Mouse (Mus musculus): Measurements from ENCODE around the gene Myl3.

Myl3 gene

DNA sequence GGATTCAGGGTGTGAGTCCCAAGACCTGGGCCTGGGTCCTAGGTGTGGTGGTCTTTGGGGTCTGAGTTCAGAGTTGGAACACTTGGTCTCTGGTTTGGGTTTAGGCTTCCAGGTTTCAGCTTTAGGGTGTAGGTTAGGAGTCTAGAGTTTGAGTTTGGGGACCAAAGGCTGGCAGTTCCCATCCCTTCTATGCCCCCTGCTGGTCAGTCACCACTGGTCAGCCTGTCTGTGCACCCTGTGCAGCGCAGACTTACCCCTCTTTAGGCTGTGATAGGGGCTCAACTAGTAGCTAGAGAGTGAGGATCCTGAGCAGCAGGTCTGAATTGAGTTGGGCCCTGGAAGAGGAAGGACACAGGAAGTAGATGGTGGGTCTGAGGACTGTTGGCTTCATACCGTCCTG is 17.6 kb downstream of the Myl3 start:
- CTCF ChIA-PET = interaction anchor here (0.7 kb wide), 1 partner anchor 42 kb away, joined by 7 read pairs; no protein-coding TSS in a partner anchor

DNA sequence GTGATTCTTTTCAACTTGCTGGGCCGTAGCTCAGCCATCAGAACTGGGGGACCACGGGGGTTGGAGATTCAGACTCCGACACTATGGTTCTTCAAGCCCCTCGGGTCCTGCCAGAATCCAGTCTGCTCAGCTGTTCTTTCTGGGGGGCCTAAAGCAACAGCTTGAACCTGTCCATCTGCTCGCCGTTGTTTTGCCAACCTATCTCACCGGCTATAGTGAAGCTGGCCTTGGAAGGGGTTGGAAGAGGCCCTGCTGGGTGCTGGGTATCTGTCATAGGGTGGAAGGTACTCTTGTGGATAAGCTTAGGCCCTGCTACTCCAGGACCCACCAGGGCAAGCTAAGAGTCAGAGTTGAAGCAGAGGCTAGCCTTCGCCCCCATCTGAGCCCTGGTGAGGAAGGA is 19.2 kb downstream of the Myl3 start:
- CTCF ChIA-PET = no interaction called here

DNA sequence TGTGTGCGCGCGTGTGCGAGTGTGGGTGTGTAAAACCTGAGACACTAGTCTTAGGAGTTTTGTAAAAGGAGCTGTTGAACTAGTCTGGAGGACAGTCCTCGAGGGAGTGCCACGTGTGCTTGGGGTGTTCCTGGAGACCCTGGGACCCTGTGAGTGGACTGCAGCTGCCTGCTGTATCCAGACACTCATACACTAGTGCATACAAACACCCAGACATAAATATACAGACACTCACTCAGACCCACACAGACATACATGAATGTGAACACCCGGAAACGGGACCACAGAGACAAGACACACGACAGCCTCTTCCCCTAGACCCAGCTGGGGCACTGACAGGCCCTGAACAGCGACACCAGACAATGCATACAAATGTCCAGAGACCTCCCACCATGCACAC is 21.1 kb downstream of the Myl3 start:
- CTCF ChIA-PET = no interaction called here

DNA sequence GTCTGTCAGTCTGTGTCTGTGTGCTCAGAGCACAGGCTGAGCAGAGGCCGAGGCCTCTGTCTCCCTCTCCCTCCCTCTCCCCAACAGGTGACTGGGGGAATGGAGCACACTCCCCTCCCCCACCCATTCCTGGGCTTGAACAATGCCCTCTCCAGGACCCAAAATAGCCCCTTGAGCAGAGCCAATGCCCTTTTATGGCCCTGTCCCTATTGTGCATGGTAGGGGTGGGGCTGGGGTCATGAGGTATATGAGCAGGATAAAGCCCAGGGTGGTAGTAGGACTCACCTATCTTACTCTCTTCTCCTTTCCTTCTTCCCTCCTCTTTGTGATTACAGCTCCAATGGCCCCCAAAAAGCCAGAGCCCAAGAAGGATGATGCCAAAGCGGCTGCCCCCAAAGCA is 21.7 kb downstream of the Myl3 start:
- CTCF ChIA-PET = no interaction called here

DNA sequence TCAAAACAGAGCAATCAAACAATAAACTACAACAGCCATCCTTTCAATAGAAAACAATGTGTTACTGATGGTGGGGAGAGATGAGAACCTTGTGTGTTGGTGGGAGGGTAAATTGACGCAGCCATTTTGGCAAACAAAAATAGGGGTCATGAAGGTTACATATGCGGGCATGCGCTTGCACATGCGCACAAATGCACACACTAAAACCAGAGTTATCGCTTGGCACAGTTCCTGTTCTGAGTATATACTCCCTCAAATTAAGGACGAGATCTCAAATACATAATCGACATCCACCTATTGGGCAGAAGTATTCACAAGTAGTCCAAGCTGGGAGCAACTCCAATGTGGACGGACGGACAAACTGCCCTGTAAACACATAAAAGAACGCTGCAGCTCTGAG is 30.7 kb downstream of the Myl3 start:
- CTCF ChIA-PET = no interaction called here

DNA sequence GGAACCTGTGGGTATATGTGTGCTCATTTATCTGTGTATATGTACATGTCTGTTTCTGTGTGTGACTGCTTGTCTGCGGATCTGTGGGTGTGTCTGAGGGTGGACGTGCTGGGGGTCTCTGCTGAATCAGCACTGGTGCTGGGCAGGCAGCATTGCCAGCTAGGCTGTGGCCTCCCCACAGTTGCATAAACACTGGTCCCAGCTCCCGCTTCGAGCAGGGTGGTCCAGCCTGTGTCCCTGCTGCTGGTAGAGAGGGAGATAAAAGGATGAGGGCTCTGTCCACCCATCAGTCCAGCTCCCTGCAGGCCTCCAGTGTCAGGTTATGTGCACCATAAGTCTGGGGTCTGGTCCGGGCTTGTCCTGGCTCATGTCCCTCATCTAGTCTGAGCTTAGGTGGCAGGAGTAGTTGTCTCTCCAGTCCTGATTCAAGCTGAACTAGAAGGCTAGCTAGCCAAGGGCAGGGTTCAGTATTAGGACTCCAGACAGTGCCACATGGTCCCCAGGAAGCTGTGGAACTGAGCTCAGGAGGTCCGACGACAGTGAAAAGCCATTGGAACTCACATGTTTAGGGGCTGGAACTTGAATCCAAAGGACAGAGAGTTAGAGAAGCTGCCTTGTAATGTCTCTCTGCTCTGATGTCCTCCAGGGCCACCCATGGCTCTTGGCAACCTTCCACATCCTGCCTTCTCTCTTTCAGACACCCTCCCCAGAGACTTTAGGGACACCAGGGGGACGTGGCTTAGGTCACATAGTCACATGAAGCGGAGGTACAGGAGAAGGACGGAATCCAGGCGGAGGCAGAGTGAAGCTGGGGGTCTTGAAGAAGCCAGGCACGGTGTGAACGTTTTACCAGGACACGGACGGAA is 33.0 kb downstream of the Myl3 start:
- CTCF ChIA-PET = no interaction called here

DNA sequence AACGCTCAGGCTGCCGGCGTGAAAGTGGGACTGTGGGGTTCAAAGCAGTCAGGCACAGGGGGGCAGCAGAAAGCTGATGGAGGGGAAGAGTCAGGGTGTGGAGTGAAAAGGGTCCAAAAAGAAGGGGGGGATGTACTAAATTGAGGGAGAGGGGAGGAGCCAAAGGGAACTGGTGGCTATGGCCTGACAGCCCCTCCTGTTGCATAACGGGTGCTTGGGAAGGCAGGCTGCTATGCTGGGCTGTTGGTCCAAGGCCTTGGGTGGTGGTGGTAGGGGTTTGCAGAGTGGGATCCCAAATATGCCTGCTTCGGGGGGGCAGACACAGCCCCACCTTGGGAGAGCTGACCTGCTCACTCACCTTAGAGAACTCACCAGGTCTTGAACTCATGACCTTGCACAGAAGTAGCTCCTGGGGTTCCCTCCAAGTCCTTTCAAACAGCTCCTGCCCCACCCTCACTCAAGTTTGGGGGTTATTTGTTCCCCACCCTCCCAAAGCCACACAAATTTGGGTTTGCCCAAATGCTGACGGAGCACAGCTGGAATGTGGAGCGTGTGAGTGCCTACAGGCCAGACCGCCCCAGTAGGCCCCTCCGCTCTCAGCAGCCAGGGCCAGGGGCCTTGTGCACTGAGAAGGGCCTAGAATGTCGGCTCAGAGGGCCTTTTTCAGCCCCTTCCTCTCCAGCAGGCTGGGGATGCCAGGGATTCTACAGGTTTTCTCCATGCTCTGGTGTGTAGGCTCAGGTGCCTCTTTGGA is 33.8 kb downstream of the Myl3 start:
- CTCF ChIA-PET = no interaction called here

DNA sequence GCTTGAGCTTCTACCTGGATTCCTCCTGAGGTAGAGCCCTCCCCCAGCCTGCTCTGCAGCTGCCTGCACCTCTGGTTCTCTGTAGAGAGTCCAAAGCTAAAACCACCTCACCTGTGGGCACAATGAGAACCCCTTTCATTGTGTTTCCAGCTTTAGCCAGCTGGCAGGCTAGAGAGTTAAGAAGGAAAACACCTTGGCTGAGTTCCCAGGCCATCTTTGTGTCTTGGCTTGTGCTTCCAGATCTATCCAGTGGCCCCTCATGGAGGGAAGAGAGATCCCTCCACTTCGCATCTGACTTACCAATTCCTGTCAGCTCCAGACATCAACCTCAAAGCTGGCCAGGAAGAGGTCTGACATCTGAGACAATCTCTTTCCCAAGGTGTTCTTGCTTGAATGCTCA is 36.4 kb downstream of the Myl3 start:
- CTCF ChIA-PET = interaction anchor here (0.6 kb wide), 1 partner anchor 35 kb away, joined by 9 read pairs; no protein-coding TSS in a partner anchor

DNA sequence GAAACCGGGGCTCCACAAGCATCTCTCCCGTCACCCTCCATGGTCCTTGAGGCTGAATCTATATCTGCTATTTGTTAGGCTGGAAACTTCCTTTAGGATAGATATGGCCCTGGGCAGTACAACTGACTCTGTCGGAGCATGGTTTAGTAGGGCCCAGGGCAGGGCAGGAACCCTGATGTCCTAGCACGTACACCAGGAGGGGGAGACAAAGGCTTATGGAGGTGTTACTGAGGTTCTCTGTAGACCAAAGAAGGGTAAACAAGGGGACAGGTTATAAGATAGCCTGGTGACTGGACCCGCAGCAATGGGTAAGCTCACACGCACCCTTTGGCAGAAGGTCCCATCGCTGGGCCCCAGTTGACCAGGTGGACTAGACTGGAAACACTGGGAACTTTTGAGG is 36.9 kb downstream of the Myl3 start:
- CTCF ChIA-PET = interaction anchor here (0.6 kb wide), 1 partner anchor 35 kb away, joined by 9 read pairs; no protein-coding TSS in a partner anchor

DNA sequence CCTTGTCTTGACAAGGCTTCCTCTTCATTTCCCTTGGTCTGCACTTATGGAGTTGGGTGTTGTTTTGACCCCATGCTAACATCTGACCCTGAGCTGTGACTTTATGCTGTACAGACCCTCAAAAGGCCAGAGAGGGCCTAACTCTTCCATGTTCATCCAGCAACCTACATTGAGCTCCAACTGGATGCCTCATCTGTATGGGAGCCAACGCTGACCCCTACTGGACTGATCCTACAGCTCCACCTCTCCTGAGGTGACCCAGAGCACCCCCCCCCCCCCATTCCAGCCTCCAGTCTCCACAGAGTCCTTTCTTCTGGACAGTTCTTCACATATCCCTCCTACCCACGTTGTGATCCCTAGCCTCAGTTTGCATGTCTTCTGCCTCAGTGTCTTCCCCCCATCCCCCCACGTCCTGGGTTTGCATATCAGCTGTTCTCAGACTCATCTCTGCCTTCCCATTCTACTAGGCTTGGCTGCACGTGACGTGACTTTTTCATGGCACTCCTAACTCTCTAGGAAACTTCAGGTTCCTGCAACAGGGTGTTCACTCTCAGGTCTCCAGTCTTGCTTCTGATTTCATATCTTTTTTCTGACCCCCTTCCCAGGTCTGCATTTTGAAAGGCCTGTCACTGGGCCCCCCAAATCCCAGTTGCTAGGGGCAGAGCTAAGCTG is 37.7 kb downstream of the Myl3 start:
- CTCF ChIA-PET = interaction anchor here (0.6 to 0.8 kb wide), 2 partner anchors 51 to 63 kb away, joined by 3 to 7 read pairs; no protein-coding TSS in a partner anchor

DNA sequence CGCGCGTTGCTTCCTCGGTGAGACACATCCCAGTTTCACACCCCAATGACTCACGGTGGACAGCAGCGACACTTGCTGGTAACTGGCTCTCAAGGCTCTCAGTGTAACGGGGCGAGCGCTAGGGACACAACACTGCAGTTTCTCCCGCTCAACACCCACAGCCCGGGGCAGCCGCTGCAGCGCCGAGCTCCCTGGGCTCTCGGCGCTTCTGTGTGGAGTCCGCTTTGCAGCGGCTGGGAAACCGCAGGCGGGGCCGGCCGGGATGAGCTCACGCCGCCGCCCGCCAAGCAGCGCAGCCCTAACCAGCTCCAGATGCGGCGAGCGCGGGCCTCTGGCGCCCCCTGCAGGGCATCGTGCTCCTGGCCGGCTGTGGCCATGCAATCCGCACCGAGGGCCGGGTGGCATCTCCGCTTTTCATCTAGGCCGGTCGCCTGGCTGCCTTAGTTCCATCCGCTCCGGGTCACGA is 39.6 kb downstream of the Myl3 start:
- CTCF ChIA-PET = interaction anchor here (0.7 to 1.0 kb wide), 2 partner anchors 17 to 225 kb away, joined by 3 to 4 read pairs; no protein-coding TSS in a partner anchor

DNA sequence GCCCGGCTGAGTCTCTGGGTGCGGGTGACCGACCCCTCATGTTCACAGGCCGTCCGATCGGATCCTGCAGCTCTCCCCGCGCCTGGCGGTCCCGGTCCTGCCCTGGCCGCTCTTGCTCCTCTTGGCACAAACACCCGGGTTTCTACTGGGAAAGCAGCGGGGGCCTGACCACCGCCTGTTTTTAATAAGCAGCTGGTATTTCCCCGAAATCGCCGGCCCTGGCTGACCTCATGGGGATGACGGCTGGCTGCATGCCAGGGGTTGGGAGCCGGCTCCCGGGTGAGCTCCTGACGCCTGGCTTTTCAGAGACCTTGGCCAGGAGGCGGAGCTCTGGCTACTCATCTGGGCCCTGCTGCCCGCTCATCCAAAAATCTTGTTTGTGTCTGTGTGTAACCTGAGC is 40.1 kb downstream of the Myl3 start:
- CTCF ChIA-PET = interaction anchor here (1.0 kb wide), 1 partner anchor 17 kb away, joined by 4 read pairs; no protein-coding TSS in a partner anchor

DNA sequence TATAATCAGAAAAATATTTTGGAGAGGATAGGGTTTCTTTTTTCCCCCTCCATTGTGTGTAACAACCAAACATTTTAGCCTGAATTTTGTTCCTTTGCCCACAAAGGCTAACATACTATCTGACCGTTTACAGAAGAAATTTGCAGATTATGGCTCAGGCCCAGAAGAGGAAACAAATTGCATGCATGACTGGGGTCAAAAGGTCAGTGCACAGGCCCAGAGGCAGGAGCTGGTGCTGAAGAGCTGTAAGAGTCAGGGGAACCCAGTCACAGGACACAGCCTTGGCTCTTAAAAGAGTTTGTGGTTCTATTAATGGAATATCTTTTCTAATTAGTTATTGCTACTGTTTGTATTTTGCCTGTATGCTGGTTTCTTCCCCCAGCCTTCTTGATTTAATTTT is 42.0 kb downstream of the Myl3 start:
- CTCF ChIA-PET = interaction anchor here (0.6 kb wide), 1 partner anchor 178 kb away, joined by 4 read pairs; no protein-coding TSS in a partner anchor

DNA sequence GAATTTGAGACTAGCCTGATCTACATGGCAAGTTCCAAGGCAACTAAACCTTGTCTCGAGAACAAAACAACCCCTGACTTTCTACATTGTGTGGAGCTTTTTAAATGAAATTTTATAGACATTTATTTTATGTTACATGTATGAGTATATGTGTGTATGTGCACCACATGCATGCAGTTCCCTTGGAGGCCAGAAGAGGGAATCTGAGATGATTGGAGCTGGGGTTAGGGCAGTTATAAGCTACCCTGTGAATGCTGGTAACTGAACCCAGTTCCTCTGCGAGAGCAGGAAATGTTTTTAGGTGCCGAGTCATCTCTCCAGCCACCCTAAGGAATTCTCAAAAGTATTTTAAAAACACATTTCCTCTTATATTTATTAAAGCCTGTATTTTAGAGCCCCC is 46.5 kb downstream of the Myl3 start:
- CTCF ChIA-PET = no interaction called here

DNA sequence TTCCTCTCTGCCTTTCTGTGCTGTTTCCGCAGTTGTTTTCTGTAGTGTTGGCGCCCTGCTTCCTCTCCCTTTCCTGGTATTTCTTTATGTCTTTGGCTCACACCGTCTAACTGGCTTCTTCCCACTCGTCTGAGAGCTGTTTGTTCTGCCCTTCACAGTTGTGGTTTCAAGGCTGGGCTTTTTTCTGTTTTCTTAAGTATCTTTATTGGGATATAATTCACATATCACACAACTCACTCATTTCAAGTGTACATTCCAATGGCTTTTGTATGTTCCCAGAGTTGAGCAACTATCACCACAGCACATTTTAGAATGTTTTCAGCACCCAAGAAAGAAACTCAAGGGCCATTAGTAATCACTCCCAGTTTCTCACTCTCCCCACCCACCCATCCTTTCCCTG is 48.8 kb downstream of the Myl3 start:
- CTCF ChIA-PET = interaction anchor here (0.6 kb wide), 1 partner anchor 159 kb away, joined by 3 read pairs; no protein-coding TSS in a partner anchor

DNA sequence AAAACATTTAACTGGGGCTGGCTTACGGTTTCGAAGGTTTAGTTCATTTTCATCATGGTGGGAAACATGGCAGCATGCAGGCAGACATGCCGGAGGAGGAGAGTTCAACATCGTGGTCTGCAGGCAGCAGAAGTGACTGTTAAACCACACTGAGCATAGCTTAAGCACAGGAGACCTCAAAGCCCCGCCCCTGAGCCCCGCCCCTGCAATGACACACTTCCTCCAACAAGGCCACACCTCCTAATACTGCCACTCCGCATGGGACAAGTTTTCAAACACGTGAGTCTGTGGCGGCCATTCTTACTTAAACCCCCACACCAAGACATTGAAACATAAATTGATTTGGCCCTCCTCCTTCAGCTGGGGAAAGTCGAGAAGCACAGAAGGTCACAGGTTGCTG is 55.4 kb downstream of the Myl3 start:
- CTCF ChIA-PET = no interaction called here

DNA sequence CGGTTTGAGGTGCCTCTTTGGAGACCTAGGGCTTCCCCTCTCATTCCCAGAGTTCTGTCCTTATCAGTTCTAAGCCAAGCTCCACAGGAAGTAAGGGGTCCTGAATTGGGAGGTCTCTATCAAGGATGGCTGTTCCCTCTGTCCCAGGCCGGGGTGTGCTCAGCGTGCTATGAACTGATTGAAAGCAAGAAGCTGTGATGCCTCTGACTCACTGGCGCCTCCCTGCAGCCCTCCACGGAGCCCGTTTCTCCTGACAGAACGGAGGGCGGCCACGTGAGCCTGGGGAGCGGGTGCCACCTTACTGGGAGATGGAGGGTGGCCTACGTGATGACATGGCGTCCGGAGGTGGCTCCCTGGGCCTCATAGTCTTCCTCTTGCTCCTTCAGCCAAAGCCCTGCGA is 56.2 kb downstream of the Myl3 start, which contains the start of gene Prss42:
TSS of gene Prss42 (plus strand) at position 301 of the 400 bp plus-strand sequence.
- CTCF ChIA-PET = no interaction called here

DNA sequence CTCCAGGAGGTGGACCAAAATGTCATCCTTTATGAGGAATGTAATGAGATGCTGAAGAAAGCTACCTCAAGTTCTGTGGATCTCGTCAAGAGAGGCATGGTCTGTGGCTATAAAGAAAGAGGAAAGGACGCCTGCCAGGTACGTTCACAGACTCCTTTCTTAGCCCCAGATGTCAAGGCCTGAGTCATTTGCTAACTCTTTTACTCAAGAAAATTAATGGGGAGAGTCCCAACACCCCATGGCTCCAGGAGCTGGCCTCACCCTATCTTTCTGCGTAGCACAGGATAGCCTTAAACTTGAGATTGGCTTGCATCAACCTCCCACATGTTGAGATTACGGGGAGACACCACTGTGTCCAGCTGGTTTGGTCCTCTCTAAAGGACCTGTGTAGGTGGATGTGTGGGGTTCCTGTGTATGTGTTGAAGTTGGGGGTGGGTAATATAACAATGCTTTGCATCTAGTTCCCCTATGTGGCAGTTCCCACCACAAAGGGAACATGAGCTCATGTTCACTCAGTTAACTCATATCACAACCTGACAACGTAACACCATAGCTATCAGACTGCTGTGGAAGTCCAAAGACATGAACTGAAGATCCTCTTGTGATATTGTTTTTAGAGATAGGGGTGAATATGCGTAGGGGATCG is 59.3 kb downstream of the Myl3 start:
- CTCF ChIA-PET = no interaction called here

DNA sequence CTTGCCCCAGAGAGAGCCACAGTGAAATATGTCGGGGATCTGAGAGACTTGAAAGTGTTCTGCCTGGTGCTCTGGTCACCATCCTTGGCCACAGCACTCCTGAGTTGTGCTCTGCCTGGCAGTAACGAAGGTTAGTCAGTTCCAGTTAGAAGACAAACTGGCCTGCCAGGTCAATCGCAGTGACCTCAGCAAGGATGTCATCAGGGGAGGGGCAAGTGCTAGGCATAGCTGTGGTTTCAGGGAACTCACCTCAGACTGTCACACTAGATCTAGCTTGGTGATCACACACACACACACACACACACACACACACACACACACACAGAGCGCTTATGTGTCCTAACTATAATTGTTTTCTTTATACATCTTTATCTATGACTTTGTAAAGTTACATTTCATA is 61.6 kb downstream of the Myl3 start:
- CTCF ChIA-PET = no interaction called here

DNA sequence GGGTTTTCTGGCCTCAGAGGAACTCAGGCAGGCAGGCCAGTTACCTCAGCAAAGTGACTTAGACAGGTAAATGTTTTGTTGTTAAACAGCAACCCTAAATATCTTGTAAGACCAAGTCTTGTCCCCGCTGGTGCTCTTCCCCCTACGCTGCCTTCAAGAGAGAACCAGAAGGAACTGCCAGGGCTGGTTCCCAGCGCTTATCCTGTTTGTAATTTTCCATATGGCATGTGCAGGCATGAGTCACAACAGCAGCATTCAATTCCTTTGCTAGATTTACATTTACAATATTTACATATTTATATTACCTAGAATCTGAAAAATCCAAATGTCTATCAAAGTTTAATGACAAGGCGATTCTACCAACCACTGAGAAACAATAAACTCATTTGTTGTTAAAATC is 68.4 kb downstream of the Myl3 start:
- CTCF ChIA-PET = interaction anchor here (0.7 kb wide), 1 partner anchor 131 kb away, joined by 4 read pairs; no protein-coding TSS in a partner anchor

DNA sequence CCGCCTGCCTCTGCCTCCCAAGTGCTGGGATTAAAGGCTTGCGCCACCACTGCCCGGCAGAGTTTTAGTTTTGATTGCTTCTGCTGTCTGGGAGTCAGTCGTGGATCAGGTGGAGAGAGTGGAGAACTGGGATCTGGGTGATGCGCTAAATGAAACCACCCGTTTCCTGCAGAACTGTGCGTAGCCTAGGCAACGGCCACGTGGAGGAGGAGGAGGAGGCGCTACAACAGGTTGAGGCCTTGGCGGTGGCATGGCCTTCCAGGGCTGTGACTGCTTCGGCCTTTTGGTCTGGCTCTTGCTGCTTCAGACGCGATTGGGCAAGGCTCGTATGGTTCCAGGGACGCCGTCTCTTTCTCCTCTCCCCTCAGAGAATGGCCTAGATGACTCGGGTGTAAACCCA is 72.1 kb downstream of the Myl3 start, which contains the start of gene Prss44:
TSS of gene Prss44 (plus strand) at position 206 of the 400 bp plus-strand sequence.
- CTCF ChIA-PET = no interaction called here
